Mouse (Mus musculus): ENCODE data around the gene Grik3. TPM values are rescaled to one million over a fixed set of nuclear protein-coding genes. Genes with fewer than 3 reads are reported as not detected.

Gene Grik3
- total and polyA plus RNA-seq, 3 experiments: under 0.01 TPM; not detected in 2

DNA sequence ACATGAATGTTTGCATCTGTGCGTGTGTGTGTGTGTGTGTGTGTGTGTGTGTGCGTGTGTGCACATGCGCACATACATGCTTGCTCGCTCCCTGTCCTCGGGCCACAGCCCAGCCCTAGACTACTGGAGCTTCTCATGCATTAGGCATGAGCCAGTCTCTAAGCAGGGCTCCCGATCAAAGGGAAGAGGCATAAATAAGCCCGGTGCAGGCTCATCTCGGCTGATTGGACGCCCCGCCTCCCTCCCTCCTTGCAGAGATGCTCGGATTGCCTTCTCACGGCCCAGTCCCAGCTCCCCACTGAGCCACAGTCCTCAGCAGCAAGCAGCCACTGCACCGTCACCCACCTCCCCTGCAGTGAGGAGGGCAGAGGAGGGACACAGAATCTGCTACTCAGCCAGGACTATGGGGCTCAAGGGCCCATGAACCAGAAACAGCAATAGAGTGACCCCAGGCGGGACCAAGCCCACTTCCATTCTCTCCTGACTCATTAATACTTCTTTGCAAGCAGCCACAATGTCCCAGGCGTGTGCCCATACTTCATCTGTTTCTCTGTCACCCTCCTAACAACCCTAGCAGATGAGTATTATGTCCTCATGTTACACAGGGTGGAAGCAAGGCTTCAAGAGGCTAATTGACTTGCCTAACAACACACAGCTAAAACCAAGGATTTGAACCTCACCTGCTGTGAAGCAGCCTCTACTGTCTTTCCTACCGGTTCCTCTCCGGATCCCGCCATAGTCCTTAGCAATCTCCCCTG is 205.9 kb downstream of the Grik3 start:
- no peak for DNase-seq (ENCODE audit: low read depth, low spot score)
- Histone ChIP-seq H3K9me3 (replicated peaks; ENCODE audit: insufficient read depth, low read length) (no peaks in the 10 kb centered on the region), H3K79me2 (ENCODE audit: control insufficient read depth, insufficient read depth, low read length, poor library complexity) (no peaks in the 10 kb centered on the region), H3K4me3 (ENCODE audit: control insufficient read depth in 1 of 2, insufficient read depth in 1 of 2, low read depth in 2 of 2, low read length in 2 of 2) (no peak overlapping the region), H3K27me3 (ENCODE audit: control insufficient read depth in 1 of 2, insufficient read depth in 2 of 2, low read length in 2 of 2) (no peaks in the 10 kb centered on the region), H3K27ac (ENCODE audit: control insufficient read depth, low read depth, low read length) (no peak overlapping the region), H3K4me1 (ENCODE audit: control insufficient read depth in 1 of 2, insufficient read depth in 2 of 2, low read length in 2 of 2) (no peaks in the 10 kb centered on the region), H3K9ac (ENCODE audit: control insufficient read depth, low read depth, low read length, poor library complexity, severe bottlenecking) (no peak overlapping the region), H3K36me3 (ENCODE audit: control insufficient read depth in 1 of 2, insufficient read depth in 2 of 2, low read length in 2 of 2) (no peaks in the 10 kb centered on the region)
- no peak for TF ChIP-seq GATA1 (IDR thresholded peaks at IDR 0.05; ENCODE audit: low read depth, low read length)
- TF ChIP-seq TAL1 (IDR thresholded peaks at IDR 0.05; ENCODE audit: low read length): no peak
- no peak for TF ChIP-seq MXI1 (IDR thresholded peaks at IDR 0.05; ENCODE audit: low read depth, low read length)
- no peak for TF ChIP-seq TCF12 (IDR thresholded peaks at IDR 0.05; ENCODE audit: low read depth, low read length)
- TF ChIP-seq POLR2AphosphoS5 (IDR thresholded peaks at IDR 0.05; ENCODE audit: borderline replicate concordance, low read depth, low read length): no peak
- TF ChIP-seq UBTF (IDR thresholded peaks at IDR 0.05; ENCODE audit: borderline replicate concordance, insufficient read depth, low read depth, low read length): no peak

DNA sequence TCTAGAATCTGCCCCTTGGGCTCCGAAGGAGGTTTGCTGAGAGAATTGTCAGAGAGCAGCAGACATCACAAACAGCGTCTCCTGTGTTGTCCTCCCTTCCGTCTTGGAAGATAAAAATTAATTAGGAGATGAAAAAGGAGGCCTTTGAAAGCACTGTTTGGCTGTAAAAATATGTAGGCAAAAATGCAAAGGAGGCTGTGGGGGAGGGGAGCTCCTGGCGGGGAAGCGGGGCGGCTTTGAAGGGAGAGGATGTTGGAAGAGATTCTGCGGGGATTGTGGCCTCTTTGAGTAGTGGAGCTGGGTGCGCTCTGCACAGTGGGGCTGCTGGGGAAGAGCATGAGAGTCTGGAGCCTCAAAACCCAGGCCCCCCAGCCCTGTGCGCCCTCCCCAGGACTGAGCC is 207.1 kb downstream of the Grik3 start:
- H3K36me3 ChIP-seq (ENCODE audit: control insufficient read depth in 1 of 2, insufficient read depth in 2 of 2, low read length in 2 of 2): no peaks in the 10 kb centered on the region
- H3K79me2 ChIP-seq (ENCODE audit: control insufficient read depth, insufficient read depth, low read length, poor library complexity): no peaks in the 10 kb centered on the region
- H3K9me3 ChIP-seq (replicated peaks; ENCODE audit: insufficient read depth, low read length): no peaks in the 10 kb centered on the region
- DNase-seq (ENCODE audit: low read depth, low spot score): no peak
- no peak for TF ChIP-seq USF2 (IDR thresholded peaks at IDR 0.05; ENCODE audit: borderline replicate concordance in 1 of 2, insufficient read depth in 1 of 2, low read depth in 1 of 2, low read length in 2 of 2)
- no peak for TF ChIP-seq TCF12 (IDR thresholded peaks at IDR 0.05; ENCODE audit: low read depth, low read length)
- TF ChIP-seq BHLHE40 (IDR thresholded peaks at IDR 0.05; ENCODE audit: borderline replicate concordance, low read depth, low read length): no peak
- no peak for TF ChIP-seq MXI1 (IDR thresholded peaks at IDR 0.05; ENCODE audit: low read depth, low read length)
- H3K4me1 ChIP-seq (ENCODE audit: control insufficient read depth in 1 of 2, insufficient read depth in 2 of 2, low read length in 2 of 2): no peaks in the 10 kb centered on the region
- H3K27me3 ChIP-seq (ENCODE audit: control insufficient read depth in 1 of 2, insufficient read depth in 2 of 2, low read length in 2 of 2): no peaks in the 10 kb centered on the region
- no peak overlapping the region for H3K4me3 ChIP-seq (ENCODE audit: control insufficient read depth in 1 of 2, insufficient read depth in 1 of 2, low read depth in 2 of 2, low read length in 2 of 2)
- H3K9ac ChIP-seq (ENCODE audit: control insufficient read depth, low read depth, low read length, poor library complexity, severe bottlenecking): no peak overlapping the region
- H3K27ac ChIP-seq (ENCODE audit: control insufficient read depth, low read depth, low read length): no peak overlapping the region

DNA sequence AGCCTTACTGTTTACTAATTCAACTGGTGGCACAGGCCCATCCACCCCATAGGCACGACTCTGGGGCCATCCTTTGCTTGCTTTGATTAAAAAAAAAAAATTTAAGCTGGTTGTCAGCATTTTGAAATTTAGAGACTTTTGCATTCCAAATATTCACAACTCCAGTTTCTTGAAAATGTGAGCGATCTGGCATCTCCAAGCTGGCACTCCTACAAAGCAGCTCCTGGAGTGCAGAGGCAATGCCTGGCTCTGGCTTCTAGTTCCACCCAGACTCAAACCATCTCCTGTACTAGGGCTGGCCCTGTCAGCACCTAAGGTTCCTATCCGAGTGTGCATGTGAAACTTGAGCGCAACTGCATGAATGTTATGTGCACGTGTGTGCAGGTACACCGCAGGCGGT is 208.6 kb downstream of the Grik3 start:
- Histone ChIP-seq H3K79me2 (ENCODE audit: control insufficient read depth, insufficient read depth, low read length, poor library complexity) (no peaks in the 10 kb centered on the region), H3K36me3 (ENCODE audit: control insufficient read depth in 1 of 2, insufficient read depth in 2 of 2, low read length in 2 of 2) (no peaks in the 10 kb centered on the region), H3K9ac (ENCODE audit: control insufficient read depth, low read depth, low read length, poor library complexity, severe bottlenecking) (no peak overlapping the region), H3K27ac (ENCODE audit: control insufficient read depth, low read depth, low read length) (no peak overlapping the region), H3K4me1 (ENCODE audit: control insufficient read depth in 1 of 2, insufficient read depth in 2 of 2, low read length in 2 of 2) (no peaks in the 10 kb centered on the region), H3K4me3 (ENCODE audit: control insufficient read depth in 1 of 2, insufficient read depth in 1 of 2, low read depth in 2 of 2, low read length in 2 of 2) (no peak overlapping the region), H3K27me3 (ENCODE audit: control insufficient read depth in 1 of 2, insufficient read depth in 2 of 2, low read length in 2 of 2) (no peaks in the 10 kb centered on the region), H3K9me3 (replicated peaks; ENCODE audit: insufficient read depth, low read length) (no peaks in the 10 kb centered on the region)
- TF ChIP-seq MAZ (IDR thresholded peaks at IDR 0.05; ENCODE audit: low read depth, low read length): no peak
- TF ChIP-seq TCF12 (IDR thresholded peaks at IDR 0.05; ENCODE audit: low read depth, low read length): no peak
- no peak for TF ChIP-seq CHD1 (IDR thresholded peaks at IDR 0.05; ENCODE audit: low read depth, low read length)
- no peak for TF ChIP-seq KAT2A (conservative IDR thresholded peaks at IDR 0.05; ENCODE audit: low read depth, low read length)
- no peak for TF ChIP-seq MEF2A (IDR thresholded peaks at IDR 0.05; ENCODE audit: extremely low read depth, insufficient replicate concordance, low read depth, low read length, poor library complexity, severe bottlenecking)
- TF ChIP-seq ZKSCAN1 (IDR thresholded peaks at IDR 0.05; ENCODE audit: low read depth, low read length): no peak
- no peak for TF ChIP-seq MAFK (IDR thresholded peaks at IDR 0.05; ENCODE audit: borderline replicate concordance, low read depth, low read length)
- TF ChIP-seq BHLHE40 (IDR thresholded peaks at IDR 0.05; ENCODE audit: borderline replicate concordance, low read depth, low read length): no peak
- TF ChIP-seq POLR2A (IDR thresholded peaks at IDR 0.05; ENCODE audit: control insufficient read depth in 1 of 2, insufficient read depth in 1 of 2, low read depth in 1 of 2, low read length in 2 of 2, poor library complexity in 1 of 2): no peak
- no peak for TF ChIP-seq CTCF (IDR thresholded peaks at IDR 0.05 in 2 of 3, conservative IDR thresholded peaks at IDR 0.05 in 1 of 3; ENCODE audit: control insufficient read depth in 1 of 3, insufficient read depth in 1 of 3, low read depth in 2 of 3, low read length in 3 of 3, poor library complexity in 1 of 3, severe bottlenecking in 1 of 3)
- TF ChIP-seq RAD21 (IDR thresholded peaks at IDR 0.05; ENCODE audit: low read depth, low read length): no peak
- no peak for DNase-seq (ENCODE audit: low read depth, low spot score)

All from MEL (cell line).